Mouse (Mus musculus): Measurements from ENCODE around the gene 6430628N08Rik.

GRCm38 (mm10) chr4:115855609-115856008, 34.9 kb upstream of the 6430628N08Rik start:
- no peak for TF ChIP-seq CTCF (IDR thresholded peaks at IDR 0.05; ENCODE audit: extremely low read depth, insufficient read depth, low read length)
- no peak for TF ChIP-seq POLR2A (IDR thresholded peaks at IDR 0.05; ENCODE audit: extremely low read depth, insufficient read depth, low read length)

Measured in cortical plate, adult 2 months (tissue).